Mouse (Mus musculus): Measurements from ENCODE around the gene Nipa2. TPM values are rescaled to one million over a fixed set of nuclear protein-coding genes. Genes with fewer than 3 reads are reported as not detected.

The Nipa2 gene
- polyA plus RNA-seq, 1 experiment from 2014 or later = 43.4 TPM

- no peaks in the 10 kb centered on the region for H3K27me3 ChIP-seq (ENCODE audit: insufficient read depth, low read length)
- no peak overlapping the region for H3K4me3 ChIP-seq (replicated peaks; ENCODE audit: low read depth, low read length)
- ATAC-seq (replicated peaks; ENCODE audit: low FRiP score, low read depth) (no peak), DNase-seq (ENCODE audit: low spot score) (no peak)
- H3K4me2 ChIP-seq (ENCODE audit: low read length) = no peak overlapping the region
- TF ChIP-seq CTCF (IDR thresholded peaks at IDR 0.05; ENCODE audit: low read depth) = no peak
- WGBS = 95% methylated on average over 5 of the region's 5 CpGs
- H3K9me3 ChIP-seq (replicated peaks; ENCODE audit: low read length) = no peaks in the 10 kb centered on the region
- H3K4me1 ChIP-seq (replicated peaks; ENCODE audit: insufficient read depth, low read length) = no peaks in the 10 kb centered on the region
- H3K36me3 ChIP-seq (ENCODE audit: insufficient read depth, low read length) = peaks cover 49% of the 10 kb centered on the region
- no peak overlapping the region for H3K9ac ChIP-seq (ENCODE audit: low read depth, low read length)
- 0 out of 2 replicates have a peak overlapping the region, but pooled peaks have one; percentile 43 for H3K27ac ChIP-seq
These were observed 50.2 kb downstream of the Nipa2 start for GRCm38 (mm10) chr7:55912118-55912517.

GRCm38 (mm10) chr7:55911371-55911770 lies 50.9 kb downstream of the Nipa2 start:
- no peak overlapping the region for H3K27ac ChIP-seq
- H3K4me2 ChIP-seq (ENCODE audit: low read length) = no peak overlapping the region
- peaks cover 43% of the 10 kb centered on the region for H3K36me3 ChIP-seq (ENCODE audit: insufficient read depth, low read length)
- H3K4me1 ChIP-seq (replicated peaks; ENCODE audit: insufficient read depth, low read length) = no peaks in the 10 kb centered on the region
- 52% methylated on average over 8 of the region's 8 CpGs for WGBS
- H3K4me3 ChIP-seq (replicated peaks; ENCODE audit: low read depth, low read length) = no peak overlapping the region
- no peaks in the 10 kb centered on the region for H3K9me3 ChIP-seq (replicated peaks; ENCODE audit: low read length)
- TF ChIP-seq CTCF (IDR thresholded peaks at IDR 0.05; ENCODE audit: low read depth) = no peak
- DNase-seq (ENCODE audit: low spot score) = peak; percentile 14
- H3K9ac ChIP-seq (ENCODE audit: low read depth, low read length) = no peak overlapping the region
- H3K27me3 ChIP-seq (ENCODE audit: insufficient read depth, low read length) = no peaks in the 10 kb centered on the region
- peak; percentile 86 for ATAC-seq (replicated peaks; ENCODE audit: low FRiP score, low read depth)

GRCm38 (mm10) chr7:55910356-55910755 lies 51.9 kb downstream of the Nipa2 start:
- 55% methylated on average over 2 of the region's 2 CpGs for WGBS
- H3K4me2 ChIP-seq (ENCODE audit: low read length) = no peak overlapping the region
- no peak overlapping the region for H3K4me3 ChIP-seq (replicated peaks; ENCODE audit: low read depth, low read length)
- H3K36me3 ChIP-seq (ENCODE audit: insufficient read depth, low read length) = peaks cover 45% of the 10 kb centered on the region
- DNase-seq (ENCODE audit: low spot score) = no peak
- no peaks in the 10 kb centered on the region for H3K4me1 ChIP-seq (replicated peaks; ENCODE audit: insufficient read depth, low read length)
- no peak for TF ChIP-seq CTCF (IDR thresholded peaks at IDR 0.05; ENCODE audit: low read depth)
- H3K27ac ChIP-seq = no peak overlapping the region
- no peak for ATAC-seq (replicated peaks; ENCODE audit: low FRiP score, low read depth)
- H3K9me3 ChIP-seq (replicated peaks; ENCODE audit: low read length) = no peaks in the 10 kb centered on the region
- no peak overlapping the region for H3K9ac ChIP-seq (ENCODE audit: low read depth, low read length)
- H3K27me3 ChIP-seq (ENCODE audit: insufficient read depth, low read length) = no peaks in the 10 kb centered on the region

GRCm38 (mm10) chr7:55909519-55909918 lies 52.8 kb downstream of the Nipa2 start:
- H3K4me1 ChIP-seq (replicated peaks; ENCODE audit: insufficient read depth, low read length) = no peaks in the 10 kb centered on the region
- H3K36me3 ChIP-seq (ENCODE audit: insufficient read depth, low read length) = peaks cover 42% of the 10 kb centered on the region
- TF ChIP-seq CTCF (IDR thresholded peaks at IDR 0.05; ENCODE audit: low read depth) = no peak
- H3K27ac ChIP-seq = no peak overlapping the region
- H3K27me3 ChIP-seq (ENCODE audit: insufficient read depth, low read length) = no peaks in the 10 kb centered on the region
- H3K9ac ChIP-seq (ENCODE audit: low read depth, low read length) = no peak overlapping the region
- DNase-seq (ENCODE audit: low spot score) (no peak), ATAC-seq (replicated peaks; ENCODE audit: low FRiP score, low read depth) (no peak)
- H3K4me2 ChIP-seq (ENCODE audit: low read length) = no peak overlapping the region
- no peak overlapping the region for H3K4me3 ChIP-seq (replicated peaks; ENCODE audit: low read depth, low read length)
- H3K9me3 ChIP-seq (replicated peaks; ENCODE audit: low read length) = no peaks in the 10 kb centered on the region
- 84% methylated on average over 1 of the region's 1 CpGs for WGBS

- ATAC-seq (replicated peaks; ENCODE audit: low FRiP score, low read depth) (no peak), DNase-seq (ENCODE audit: low spot score) (no peak)
- peaks cover 42% of the 10 kb centered on the region for H3K36me3 ChIP-seq (ENCODE audit: insufficient read depth, low read length)
- no peaks in the 10 kb centered on the region for H3K27me3 ChIP-seq (ENCODE audit: insufficient read depth, low read length)
- TF ChIP-seq CTCF (IDR thresholded peaks at IDR 0.05; ENCODE audit: low read depth) = peak; percentile 27; the same call in 1 of the 2 replicates
- H3K4me2 ChIP-seq (ENCODE audit: low read length) = no peak overlapping the region
- no peaks in the 10 kb centered on the region for H3K9me3 ChIP-seq (replicated peaks; ENCODE audit: low read length)
- no peaks in the 10 kb centered on the region for H3K4me1 ChIP-seq (replicated peaks; ENCODE audit: insufficient read depth, low read length)
- H3K4me3 ChIP-seq (replicated peaks; ENCODE audit: low read depth, low read length) = no peak overlapping the region
- no peak overlapping the region for H3K9ac ChIP-seq (ENCODE audit: low read depth, low read length)
- 79% methylated on average over 2 of the region's 2 CpGs for WGBS
- H3K27ac ChIP-seq = no peak overlapping the region
These were observed 56.8 kb downstream of the Nipa2 start for GRCm38 (mm10) chr7:55905449-55905848.

- Histone ChIP-seq H3K4me3 (replicated peaks; ENCODE audit: low read depth, low read length) (no peak overlapping the region), H3K4me2 (ENCODE audit: low read length) (no peak overlapping the region), H3K9ac (ENCODE audit: low read depth, low read length) (no peak overlapping the region), H3K36me3 (ENCODE audit: insufficient read depth, low read length) (peaks cover 53% of the 10 kb centered on the region), H3K9me3 (replicated peaks; ENCODE audit: low read length) (no peaks in the 10 kb centered on the region), H3K27ac (no peak overlapping the region), H3K27me3 (ENCODE audit: insufficient read depth, low read length) (no peaks in the 10 kb centered on the region), H3K4me1 (replicated peaks; ENCODE audit: insufficient read depth, low read length) (no peaks in the 10 kb centered on the region)
- 76% methylated on average over 5 of the region's 5 CpGs for WGBS
- TF ChIP-seq CTCF (IDR thresholded peaks at IDR 0.05; ENCODE audit: low read depth) = peak; percentile 15; the same call in 1 of the 2 replicates
- DNase-seq (ENCODE audit: low spot score) (no peak), ATAC-seq (replicated peaks; ENCODE audit: low FRiP score, low read depth) (no peak)
These were observed 58.5 kb downstream of the Nipa2 start for GRCm38 (mm10) chr7:55903766-55904165.

- WGBS = 68% methylated on average over 11 of the region's 11 CpGs
- no peak overlapping the region for H3K27ac ChIP-seq
- ATAC-seq (replicated peaks; ENCODE audit: low FRiP score, low read depth) (no peak), DNase-seq (ENCODE audit: low spot score) (no peak)
- H3K9me3 ChIP-seq (replicated peaks; ENCODE audit: low read length) = no peaks in the 10 kb centered on the region
- H3K36me3 ChIP-seq (ENCODE audit: insufficient read depth, low read length) = peaks cover 52% of the 10 kb centered on the region
- no peak overlapping the region for H3K4me3 ChIP-seq (replicated peaks; ENCODE audit: low read depth, low read length)
- H3K9ac ChIP-seq (ENCODE audit: low read depth, low read length) = no peak overlapping the region
- H3K27me3 ChIP-seq (ENCODE audit: insufficient read depth, low read length) = no peaks in the 10 kb centered on the region
- no peaks in the 10 kb centered on the region for H3K4me1 ChIP-seq (replicated peaks; ENCODE audit: insufficient read depth, low read length)
- no peak overlapping the region for H3K4me2 ChIP-seq (ENCODE audit: low read length)
- TF ChIP-seq CTCF (IDR thresholded peaks at IDR 0.05; ENCODE audit: low read depth) = no peak
These were observed 70.5 kb downstream of the Nipa2 start for GRCm38 (mm10) chr7:55891797-55892196.

Measured in kidney, postnatal 0 days (tissue).